Mouse (Mus musculus): ENCODE measurements at regions not wholly inside any gene's neighbourhood (a gene's known extent, or its start where the extent isn't known, plus 50 kb on each side); places are given as distances from the start of the nearest gene placed in this dataset.

DNA sequence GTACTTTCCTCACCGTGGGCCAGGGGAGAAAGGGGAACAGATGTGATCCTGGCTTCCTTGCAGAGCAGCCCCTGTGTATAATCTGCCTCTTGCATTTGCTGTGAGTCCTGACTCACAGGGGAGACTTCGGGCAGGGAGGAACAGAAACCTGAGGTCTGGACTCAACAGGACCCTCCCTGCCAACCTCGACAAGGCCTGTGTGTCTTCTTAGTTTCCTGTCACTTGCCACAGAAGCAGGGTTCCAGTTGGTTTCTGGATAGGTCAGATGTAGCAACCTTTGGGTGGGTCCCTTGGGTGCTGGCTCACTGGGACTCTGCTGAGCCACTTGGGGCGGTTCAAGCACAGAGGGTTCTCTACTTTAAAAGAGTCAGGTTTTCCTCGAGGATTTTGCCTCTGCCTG, 292.3 kb upstream of the Id2 start:
- TF ChIP-seq CTCF (IDR thresholded peaks at IDR 0.05; ENCODE audit: control insufficient read depth, insufficient read depth, insufficient read length) (no peak), MYOG (IDR thresholded peaks at IDR 0.05; ENCODE audit: control insufficient read depth, extremely low read depth, insufficient read length) (no peak), MAX (IDR thresholded peaks at IDR 0.05) (no peak), MYOD1 (IDR thresholded peaks at IDR 0.05; ENCODE audit: control insufficient read depth, insufficient read length, low read depth) (no peak), USF1 (IDR thresholded peaks at IDR 0.05; ENCODE audit: low read depth) (no peak)
